Comparison of ENCODE assay signal across 17 mouse cellular contexts in the genomic region with DNA sequence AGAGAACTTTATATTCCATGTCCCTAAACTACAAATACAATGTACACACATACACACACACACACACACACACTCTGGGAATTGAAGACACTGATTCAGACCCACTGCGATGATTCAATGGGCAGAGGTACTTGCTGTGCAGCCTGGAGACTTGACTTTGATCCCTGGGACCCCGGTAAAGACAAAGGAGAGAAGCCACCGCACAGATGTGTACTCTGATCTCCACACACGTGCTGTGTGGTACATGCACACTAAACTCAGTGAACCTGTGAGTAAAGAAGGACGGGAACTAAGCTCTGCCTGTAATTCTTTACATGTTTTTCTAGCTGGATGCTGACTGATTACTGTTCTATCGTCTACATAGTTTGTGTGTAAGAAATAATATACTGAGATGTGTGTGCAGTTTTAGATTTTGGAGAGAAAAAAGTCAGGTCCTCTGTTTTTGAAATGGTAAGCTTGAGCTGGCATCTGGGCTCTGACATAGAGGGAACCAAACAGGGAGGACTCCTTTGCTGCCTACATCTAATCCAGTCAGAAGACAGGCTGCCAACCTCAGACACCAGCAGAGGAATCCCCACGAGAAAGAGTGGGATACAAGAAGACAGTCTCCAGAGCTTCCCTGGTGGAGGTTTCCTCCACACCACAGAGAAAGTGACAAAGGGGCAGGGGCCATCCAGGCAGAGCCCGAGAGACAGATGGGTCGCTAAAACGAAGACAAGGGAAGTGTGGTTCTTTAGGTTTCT. TPM values are rescaled to one million over a fixed set of nuclear protein-coding genes. Genes with fewer than 3 reads are reported as not detected.
A peak's percentile ranks its signal among the peaks of the same experiment; 100 is the strongest.
DNase-seq lines count a peak whose midpoint lies in the region; ATAC-seq and TF ChIP-seq lines count a peak whose summit lies in the region.
"Had no signal": no experiment of that assay in that cellular context is flagged by ENCODE, and none has a peak within 500 bp of the region (broad histone marks: within the 10 kb centered on the region; RNA-seq: fewer than 3 reads in every experiment).

No protein-coding gene starts in this region.

- no peaks in the 10 kb centered on the region for H3K9me3 ChIP-seq in intestine, embryonic 14.5 days (ENCODE audit: control insufficient read depth, low read length)
- no peaks in the 10 kb centered on the region for H3K9me3 ChIP-seq in intestine, embryonic 15.5 days
- H3K9me3 ChIP-seq in limb, embryonic 14.5 days (ENCODE audit: control insufficient read depth, low read length) = no peaks in the 10 kb centered on the region
- H3K9me3 ChIP-seq: forebrain, embryonic 10.5 days; midbrain, embryonic 15.5 days had no signal

- TF ChIP-seq POLR2A in thymus, adult 2 months (IDR thresholded peaks at IDR 0.05; ENCODE audit: control insufficient read depth, extremely low read depth, insufficient read depth, low read length, poor library complexity) = no peak
- TF ChIP-seq POLR2A in limb, embryonic 14.5 days (IDR thresholded peaks at IDR 0.05; ENCODE audit: borderline replicate concordance, extremely low read depth, insufficient read depth, insufficient read length) = no peak

- no peak overlapping the region for H3K4me3 ChIP-seq in intestine, embryonic 14.5 days (ENCODE audit: low read depth, low read length)
- H3K4me3 ChIP-seq in intestine, embryonic 15.5 days (replicated peaks) = no peak overlapping the region
- no peak overlapping the region for H3K4me3 ChIP-seq in thymus, adult 2 months (ENCODE audit: control insufficient read depth, insufficient read depth, low read length)
- H3K4me3 ChIP-seq in limb, embryonic 14.5 days (replicated peaks; ENCODE audit: low read length) = no peak overlapping the region
- H3K4me3 ChIP-seq: forebrain, embryonic 10.5 days; midbrain, embryonic 15.5 days had no signal

- no peaks in the 10 kb centered on the region for H3K27me3 ChIP-seq in intestine, embryonic 14.5 days (replicated peaks; ENCODE audit: control insufficient read depth, insufficient read depth, low read length)
- no peaks in the 10 kb centered on the region for H3K27me3 ChIP-seq in intestine, embryonic 15.5 days (replicated peaks)
- no peaks in the 10 kb centered on the region for H3K27me3 ChIP-seq in thymus, adult 2 months (ENCODE audit: control insufficient read depth, insufficient read depth, low read length)
- H3K27me3 ChIP-seq in limb, embryonic 14.5 days (ENCODE audit: control insufficient read depth, insufficient read depth, low read length) = no peaks in the 10 kb centered on the region
- H3K27me3 ChIP-seq: Patski had no signal

- no peak overlapping the region for H3K9ac ChIP-seq in intestine, embryonic 14.5 days (ENCODE audit: low read length)
- H3K9ac ChIP-seq in intestine, embryonic 15.5 days = no peak overlapping the region
- 0 out of 2 replicates have a peak overlapping the region, but pooled peaks have one; percentile 28 for H3K9ac ChIP-seq in limb, embryonic 14.5 days (ENCODE audit: low read depth, low read length, severe bottlenecking)
- H3K9ac ChIP-seq: midbrain, embryonic 15.5 days had no signal

- no peak for TF ChIP-seq CTCF in thymus, adult 2 months (IDR thresholded peaks at IDR 0.05; ENCODE audit: borderline replicate concordance, control insufficient read depth, extremely low read depth, insufficient read depth, low read length, poor library complexity)

- H3K27ac ChIP-seq in intestine, embryonic 14.5 days (ENCODE audit: low read depth) = no peak overlapping the region
- H3K27ac ChIP-seq in intestine, embryonic 15.5 days = no peak overlapping the region
- peak overlapping the region; percentile 27; the same call in 1 of the 2 replicates for H3K27ac ChIP-seq in thymus, adult 2 months (ENCODE audit: control insufficient read depth, insufficient read depth, low read length)
- H3K27ac ChIP-seq in limb, embryonic 14.5 days (replicated peaks; ENCODE audit: low read depth, low read length) = no peak overlapping the region
- H3K27ac ChIP-seq: forebrain, embryonic 10.5 days; midbrain, embryonic 15.5 days; stomach, postnatal 0 days had no signal

- intact Hi-C loops in heart, postnatal 25 days (cut with DNase I) = no loop called here

- no peaks in the 10 kb centered on the region for H3K4me1 ChIP-seq in intestine, embryonic 14.5 days (replicated peaks; ENCODE audit: control insufficient read depth, insufficient read depth, low read length)
- H3K4me1 ChIP-seq in intestine, embryonic 15.5 days (replicated peaks) = 0 out of 2 replicates have a peak, but pooled peaks cover 5% of the 10 kb centered on the region
- peaks cover 12% of the 10 kb centered on the region for H3K4me1 ChIP-seq in thymus, adult 2 months (replicated peaks; ENCODE audit: control insufficient read depth, insufficient read depth, low read length)
- no peaks in the 10 kb centered on the region for H3K4me1 ChIP-seq in limb, embryonic 14.5 days (ENCODE audit: control insufficient read depth, insufficient read depth, low read length)
- H3K4me1 ChIP-seq: midbrain, embryonic 15.5 days had no signal

- DNase-seq in heart, adult 11 months = peak; percentile 78
- DNase-seq in heart, postnatal 25 days (ENCODE audit: low spot score) = no peak
- DNase-seq in intestine, embryonic 14.5 days (ENCODE audit: low spot score) = peak; percentile 38
- no peak for DNase-seq in thymus, adult 2 months
- DNase-seq in thymus, postnatal 25 days = no peak
- DNase-seq in limb, embryonic 14.5 days (ENCODE audit: low spot score) = no peak
- DNase-seq in layer of hippocampus, adult 11-12 months (ENCODE audit: low spot score) = no peak
- DNase-seq: B cell, adult 2 months; cerebellum, adult 11 months; cerebellum, postnatal 25 days; lung, adult 2 months; right cerebral cortex, postnatal 14 days had no signal

- H3K4me2 ChIP-seq in intestine, embryonic 14.5 days (ENCODE audit: low read length) = peak overlapping the region; percentile 3; the same call in 1 of the 2 replicates
- H3K4me2 ChIP-seq in intestine, embryonic 15.5 days (replicated peaks) = no peak overlapping the region
- H3K4me2 ChIP-seq in limb, embryonic 14.5 days (replicated peaks; ENCODE audit: low read depth, low read length, severe bottlenecking) = 0 out of 2 replicates have a peak overlapping the region, but pooled peaks have one; percentile 14
- H3K4me2 ChIP-seq: midbrain, embryonic 15.5 days had no signal

- no peaks in the 10 kb centered on the region for H3K36me3 ChIP-seq in intestine, embryonic 14.5 days (ENCODE audit: control insufficient read depth, insufficient read depth, low read length)
- H3K36me3 ChIP-seq in intestine, embryonic 15.5 days = no peaks in the 10 kb centered on the region
- no peaks in the 10 kb centered on the region for H3K36me3 ChIP-seq in thymus, adult 2 months (ENCODE audit: control insufficient read depth, insufficient read depth, low read length)
- H3K36me3 ChIP-seq in limb, embryonic 14.5 days (ENCODE audit: control insufficient read depth, insufficient read depth, low read length) = no peaks in the 10 kb centered on the region
- H3K36me3 ChIP-seq: forebrain, embryonic 10.5 days; midbrain, embryonic 15.5 days had no signal

- ATAC-seq in intestine, embryonic 14.5 days (replicated peaks; ENCODE audit: low FRiP score, low TSS enrichment, low read depth) = no peak
- no peak for ATAC-seq in intestine, embryonic 15.5 days
- ATAC-seq in limb, embryonic 14.5 days (ENCODE audit: low FRiP score, low read depth) = no peak
- ATAC-seq: midbrain, embryonic 15.5 days; Patski had no signal

- 52% methylated on average over 10 of the region's 10 CpGs for WGBS in intestine, embryonic 14.5 days
- WGBS in intestine, embryonic 15.5 days = 52% methylated on average over 10 of the region's 10 CpGs
- 47% methylated on average over 10 of the region's 10 CpGs for WGBS in thymus, adult 2 months
- 57% methylated on average over 10 of the region's 10 CpGs for WGBS in limb, embryonic 14.5 days

RNA-seq across cellular contexts. Expression of a gene that starts 7.4 kb away (rescaled TPM):
- 100 to 1,000 TPM; 103 to 110 TPM for total RNA-seq in heart, postnatal 25 days (2021)
- polyA plus RNA-seq in intestine, embryonic 14.5 days (2014; fragmentation: Nextera tagmentation; extraction: Ambion mirVana) = 25.2 and 27.1 TPM in 2 replicates
- polyA plus RNA-seq in intestine, embryonic 15.5 days (2015; fragmentation: Nextera tagmentation; extraction: Ambion mirVana) = 23.7 and 27.0 TPM in 2 replicates
- polyA plus RNA-seq in thymus, adult 2 months (2012; rRNA removed) = 145 and 167 TPM in 2 replicates
- polyA plus RNA-seq in limb, embryonic 14.5 days (2012; rRNA removed) = 39.4 and 40.1 TPM in 2 replicates
- polyA plus RNA-seq in limb, embryonic 14.5 days (2014; fragmentation: Nextera tagmentation; extraction: Ambion mirVana) = 30.3 and 34.1 TPM in 2 replicates

Comparison
In these comparisons a context has a peak if more than half of its experiments do, and no peak if none do; other contexts are left out.
1. DNase-seq: peak in heart, adult 11 months (single experiment) and intestine, embryonic 14.5 days (single experiment); none in heart, postnatal 25 days (single experiment), thymus, adult 2 months (single experiment), thymus, postnatal 25 days (single experiment), limb, embryonic 14.5 days (single experiment) and layer of hippocampus, adult 11-12 months (single experiment).